Mouse (Mus musculus) adrenal gland, adult 8-10 months (tissue): Measurements from ENCODE around the gene Defb21. TPM values are rescaled to one million over a fixed set of nuclear protein-coding genes. Genes with fewer than 3 reads are reported as not detected.

Experiments used
- DNase-seq: peaks from one replicate; pipeline ENCODE4 v3.0.0; 2022
- total RNA-seq, 4 experiments: library from RNA; stranded (reverse); gene quantifications; 2 replicates each; pipeline ENCODE4 v1.2.4; 2022

Defb21 gene
- not detected for total RNA-seq

DNA sequence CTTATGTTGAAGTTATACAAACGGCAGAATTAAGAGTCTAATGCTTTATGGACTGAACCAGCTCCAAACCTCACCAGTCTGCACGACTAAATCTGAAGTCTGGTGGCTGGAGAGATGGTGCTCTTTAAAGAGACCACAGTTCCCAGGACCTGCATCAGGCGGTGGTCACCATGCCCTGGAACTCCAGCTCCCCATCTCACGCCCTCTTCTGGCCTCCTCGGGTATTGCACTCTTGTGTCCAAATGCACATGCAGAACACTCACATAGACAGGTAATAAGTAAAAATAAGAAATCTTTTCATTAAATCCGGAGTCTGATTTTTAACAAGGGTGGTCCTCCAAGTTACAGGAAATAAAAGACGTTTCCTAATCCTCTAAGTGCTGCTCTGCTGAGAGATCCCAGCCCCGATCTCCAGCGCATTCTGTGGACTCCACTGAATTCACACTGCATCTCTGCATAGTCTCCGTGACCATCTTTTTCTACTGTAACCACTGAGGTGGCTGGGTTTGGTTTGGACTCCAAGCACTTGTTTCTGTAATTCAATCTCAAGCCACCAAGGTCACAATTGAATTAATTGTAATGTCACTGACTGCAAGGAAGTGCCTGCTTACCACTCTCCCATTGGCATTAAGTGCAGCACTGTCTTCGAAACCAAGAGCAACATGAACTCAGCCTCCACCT, at the start of gene Defb21:
Gene Defb21 (plus strand): TSS at position 631 of the 681 bp plus-strand sequence.
- DNase-seq: no peak

- DNase-seq: no peak
Measured at GRCm38 (mm10) chr2:152539944-152540710, 32.4 kb upstream of the Defb21 start, which contains the start of gene Defb29. Defb29 (minus strand) TSS chr2:152540098.

GRCm38 (mm10) chr2:152541979-152542378, 30.6 kb upstream of the Defb21 start:
- no peak for DNase-seq

DNA sequence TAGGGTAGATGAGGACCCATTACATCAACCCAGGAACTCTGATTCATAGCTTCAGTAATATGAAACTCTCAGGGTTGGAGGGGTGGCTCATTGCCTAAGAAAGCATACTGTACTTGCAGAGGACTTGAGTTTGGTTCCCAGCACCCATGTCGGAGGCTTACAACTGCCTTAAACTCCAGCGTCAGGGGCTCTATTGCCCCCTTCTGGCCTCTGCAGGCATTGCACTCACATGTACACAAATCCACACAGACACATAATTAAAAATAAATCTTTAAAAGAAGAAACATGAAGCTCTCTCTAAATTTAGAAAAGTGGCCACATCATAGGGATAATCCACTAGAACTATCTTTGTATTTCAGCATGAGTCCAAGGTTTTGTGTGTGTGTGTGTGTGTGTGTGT, 29.6 kb upstream of the Defb21 start:
- DNase-seq: no peak

DNA sequence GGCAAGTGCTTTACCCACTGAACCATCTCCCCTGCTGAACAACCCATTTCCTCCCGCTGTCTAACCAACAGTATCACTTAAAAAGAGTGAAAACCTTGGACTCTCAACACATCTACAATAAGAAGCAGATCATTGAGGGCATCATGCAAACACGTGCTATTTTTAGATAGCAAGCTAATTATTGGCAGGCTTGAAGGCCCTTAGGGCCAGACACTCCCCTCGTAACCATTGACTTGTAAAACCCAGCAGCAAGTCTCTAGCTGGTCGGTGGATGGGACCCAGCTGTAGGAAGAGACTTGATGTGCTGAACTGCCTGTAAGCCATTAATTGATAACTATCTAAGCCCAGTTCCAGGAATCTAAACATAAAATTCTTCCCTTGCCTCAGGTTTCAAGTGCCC, 29.1 kb upstream of the Defb21 start:
- DNase-seq: no peak

- peak; percentile 32 for DNase-seq
Measured at GRCm38 (mm10) chr2:152544691-152545090, 27.9 kb upstream of the Defb21 start.

GRCm38 (mm10) chr2:152548124-152548523, 24.4 kb upstream of the Defb21 start:
- no peak for DNase-seq

DNA sequence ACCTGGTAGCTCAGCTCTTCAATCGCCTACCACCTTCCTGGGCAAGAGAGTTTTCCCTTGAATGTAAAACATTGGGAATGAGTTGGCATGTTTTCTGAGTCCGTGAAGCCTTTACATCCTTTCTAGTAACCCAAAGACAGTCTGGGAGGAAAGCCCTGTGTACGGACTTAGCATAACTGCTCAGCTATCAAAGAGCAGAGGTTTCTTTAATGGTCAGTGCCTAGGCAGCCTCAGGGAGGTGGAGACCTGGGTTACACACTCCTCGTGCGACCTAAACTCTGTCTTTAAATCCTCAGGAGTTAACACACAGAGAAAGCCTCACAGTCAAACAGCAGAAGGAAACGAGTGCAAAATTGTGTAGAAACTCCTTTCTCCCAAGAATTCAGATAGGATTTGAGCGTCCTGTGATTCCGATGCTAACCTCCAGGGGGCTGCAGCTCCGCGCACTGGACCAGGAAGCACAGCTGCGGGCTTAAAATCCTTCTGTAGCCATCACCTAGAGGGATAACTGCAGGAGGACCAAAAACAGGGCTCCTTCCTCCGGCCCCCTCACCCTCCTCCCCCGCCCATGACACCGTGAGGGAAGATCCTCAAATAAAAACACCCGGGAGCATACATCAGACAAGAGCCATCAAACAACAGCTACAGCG, 18.6 kb upstream of the Defb21 start:
- peak; percentile 31 for DNase-seq

DNA sequence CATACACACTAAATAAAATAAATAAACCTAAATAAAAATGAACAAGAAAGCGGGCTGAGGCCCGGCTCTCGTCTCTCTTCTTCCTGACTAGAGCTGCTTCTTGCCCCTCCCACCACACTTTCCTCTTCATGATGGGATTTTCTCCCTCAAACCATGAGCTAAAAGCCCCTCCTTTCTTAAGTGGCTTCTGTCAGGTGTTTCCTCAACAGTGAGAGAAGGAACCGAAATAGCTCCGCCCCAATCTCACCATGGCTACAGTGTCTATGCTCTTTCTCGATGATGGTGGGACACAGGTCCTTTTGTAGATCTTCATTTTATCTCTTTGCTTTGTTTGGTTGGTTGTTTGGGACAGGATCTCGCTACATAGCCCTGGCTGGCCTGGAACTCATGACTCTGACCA, 15.9 kb upstream of the Defb21 start:
- no peak for DNase-seq

- DNase-seq: no peak
Measured at GRCm38 (mm10) chr2:152569038-152569437, 3.5 kb upstream of the Defb21 start, which contains the start of gene Gm17416. Gm17416 (plus strand) TSS chr2:152569338.

DNA sequence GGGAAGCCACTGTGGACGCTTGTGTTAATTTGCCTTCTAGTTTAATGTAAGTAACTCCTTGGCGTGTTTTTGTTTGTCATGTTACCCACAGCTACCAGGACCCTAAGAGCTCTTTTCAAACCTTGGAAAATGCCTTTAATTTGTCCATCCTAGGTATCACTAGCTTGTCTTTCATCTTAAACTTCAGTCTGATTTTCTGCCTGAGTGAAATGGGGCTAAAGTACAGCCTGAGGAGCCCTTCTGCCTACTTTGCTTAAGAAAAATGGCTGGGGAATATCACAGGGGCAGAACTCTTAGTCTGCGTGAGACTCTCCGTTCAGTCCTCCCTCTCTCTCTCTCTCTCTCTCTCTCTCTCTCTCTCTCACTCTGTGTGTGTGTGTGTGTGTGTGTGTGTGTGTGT, 2.7 kb upstream of the Defb21 start:
- no peak for DNase-seq

DNA sequence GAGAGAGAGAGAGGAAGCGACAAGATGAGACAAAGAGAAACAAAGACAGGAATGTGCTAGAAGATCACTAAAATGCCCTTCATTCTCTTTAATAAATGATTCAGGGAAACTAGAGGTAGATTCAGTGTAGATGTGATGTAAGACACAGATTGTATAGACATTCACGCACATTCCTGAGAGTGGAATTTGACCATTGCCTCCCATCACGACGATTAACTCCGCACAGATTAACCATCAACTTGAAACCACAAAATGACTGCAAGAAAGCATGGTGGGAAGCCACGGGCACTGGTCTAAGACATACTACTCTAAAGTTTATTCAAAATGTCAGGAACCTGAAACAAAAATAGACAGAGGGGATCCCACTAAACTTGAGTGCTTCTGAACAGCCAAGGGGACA, 2.2 kb upstream of the Defb21 start:
- DNase-seq: no peak

DNA sequence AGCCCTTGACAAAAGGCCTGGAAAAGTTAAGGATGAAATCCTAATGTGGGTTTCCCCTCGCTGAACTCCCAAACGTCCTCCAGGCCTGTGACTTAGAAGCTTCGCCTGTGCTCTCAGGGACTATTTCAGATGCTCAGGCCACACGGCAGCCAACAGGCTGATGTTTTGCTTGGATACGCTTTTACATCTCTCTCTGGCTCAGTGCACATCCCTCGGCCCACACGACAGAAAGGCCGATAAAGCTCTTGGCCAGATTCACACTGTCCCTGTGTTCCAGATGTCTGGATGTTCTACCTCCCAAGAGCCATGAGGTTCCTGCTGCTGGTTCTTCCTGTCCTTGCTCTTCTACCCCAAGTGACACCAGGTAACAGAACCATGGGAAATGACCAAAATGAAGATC, 940 bp downstream of the Defb21 start:
- DNase-seq: no peak

DNA sequence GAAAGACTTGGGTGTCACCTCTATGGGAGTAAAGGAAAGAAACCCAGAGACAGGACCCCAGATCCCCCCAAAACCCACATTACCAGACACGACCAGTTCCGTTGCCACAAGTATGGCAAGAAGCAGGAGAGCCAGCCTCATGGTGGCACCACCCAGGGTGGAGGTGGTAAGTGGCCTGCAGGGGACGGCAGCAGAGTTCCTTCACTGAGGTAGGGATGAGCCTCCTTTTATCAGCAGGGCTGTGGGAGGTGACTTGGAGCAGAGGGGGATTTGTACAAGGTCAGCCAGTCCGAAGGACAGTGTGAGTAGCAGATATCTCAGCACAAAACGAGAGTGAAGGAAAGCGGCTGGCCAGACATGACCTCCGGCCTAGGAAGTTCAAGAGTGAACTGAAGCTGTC, 7.6 kb downstream of the Defb21 start, which contains the start of gene Defb19:
Gene Defb19 (minus strand): TSS at position 206 of the 400 bp plus-strand sequence.
- DNase-seq: peak; percentile 12

- DNase-seq: no peak
Measured at GRCm38 (mm10) chr2:152580612-152581011, 8.1 kb downstream of the Defb21 start.

GRCm38 (mm10) chr2:152586926-152587560, 14.5 kb downstream of the Defb21 start:
- DNase-seq: peak; percentile 9

GRCm38 (mm10) chr2:152588450-152588849, 15.9 kb downstream of the Defb21 start:
- DNase-seq: no peak

DNA sequence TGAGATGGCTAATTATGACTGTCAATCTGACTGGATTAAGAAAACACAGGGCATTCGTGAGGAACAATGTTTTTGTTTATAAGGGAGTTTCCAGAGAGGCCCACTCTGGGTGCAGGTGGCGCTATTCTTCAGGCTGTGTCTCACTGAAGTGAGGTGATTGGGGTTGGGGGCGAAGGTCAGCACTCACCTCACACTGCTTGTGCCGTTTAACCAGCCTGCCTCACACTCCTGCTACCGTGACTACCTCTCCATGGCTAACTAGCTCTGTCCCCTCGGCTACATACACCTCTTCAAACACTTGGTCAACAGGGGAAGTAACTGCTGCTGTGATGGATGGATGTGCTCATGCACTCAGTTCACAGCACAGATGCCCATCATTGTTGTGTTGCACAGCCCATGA, 16.5 kb downstream of the Defb21 start:
- no peak for DNase-seq

DNA sequence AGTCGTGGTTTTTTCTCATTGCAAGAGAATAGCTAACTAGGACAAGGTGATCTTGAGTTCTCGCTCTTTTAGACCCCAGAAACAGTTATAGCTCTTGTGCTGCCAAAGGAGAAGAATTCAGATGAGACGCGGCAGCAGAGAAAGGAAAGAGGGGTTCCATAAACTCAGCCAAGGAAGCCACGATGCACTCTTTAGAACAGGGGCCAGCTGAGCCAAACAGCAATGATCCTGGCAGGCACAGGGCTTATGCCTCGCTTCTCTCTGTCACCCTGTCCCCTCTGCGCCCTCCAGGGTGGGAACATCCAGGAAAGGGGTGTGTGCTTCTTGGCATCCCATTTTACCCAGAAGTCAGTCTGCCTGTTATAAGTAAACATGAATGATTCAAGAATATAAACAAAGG, 26.8 kb downstream of the Defb21 start, which contains the start of gene Defb45:
Gene Defb45 (minus strand): TSS at position 101 of the 400 bp plus-strand sequence.
- no peak for DNase-seq

DNA sequence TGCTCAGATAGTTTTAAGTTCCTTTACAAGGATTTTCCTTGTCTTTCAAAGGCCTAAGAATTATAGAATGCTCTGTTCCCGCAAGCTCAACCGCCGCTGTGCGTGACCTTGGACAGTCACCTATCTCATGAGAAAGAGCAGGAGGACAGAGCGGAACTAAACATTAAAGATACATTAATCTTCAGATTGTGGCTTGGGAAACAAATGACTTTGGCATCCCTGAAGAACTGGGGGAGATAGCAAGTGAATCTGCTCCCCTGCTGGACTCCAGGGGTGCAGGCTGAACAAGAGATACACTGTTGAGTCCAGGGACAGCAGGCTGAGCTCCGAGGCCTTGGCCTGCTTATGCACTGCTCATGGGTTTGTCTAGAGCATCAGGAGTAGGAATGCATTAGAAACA, 27.5 kb downstream of the Defb21 start:
- no peak for DNase-seq

DNA sequence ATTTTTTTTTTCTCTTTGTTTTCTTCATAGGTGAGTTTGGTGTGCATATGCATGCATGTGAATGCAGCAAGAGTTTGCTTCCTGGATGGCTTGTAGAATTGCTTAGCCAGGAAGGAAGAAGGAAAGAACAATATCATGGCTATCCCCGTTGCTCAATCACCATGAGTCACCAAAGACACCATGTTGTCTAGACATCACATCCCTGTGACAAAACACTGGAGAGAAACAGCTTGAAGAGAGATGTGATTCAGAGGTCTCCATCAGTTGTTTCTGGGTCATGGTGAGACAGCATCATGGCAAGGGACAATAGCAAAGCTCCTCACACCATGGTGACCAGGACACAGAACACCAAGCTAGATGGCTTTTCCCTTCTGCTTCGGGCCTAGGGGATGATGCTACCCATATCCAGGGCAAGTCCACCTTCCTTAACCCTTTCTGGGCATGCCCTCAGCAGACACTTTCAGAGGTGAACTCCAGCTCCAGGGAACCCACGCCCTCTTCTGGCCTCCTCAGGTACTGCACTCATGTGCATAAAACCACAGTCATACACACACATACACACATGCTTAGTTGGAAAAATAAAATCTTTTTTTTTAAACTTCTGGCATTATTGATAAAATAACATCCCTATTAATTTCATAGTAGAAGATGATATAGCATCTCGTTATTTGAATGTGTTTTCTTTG, 28.9 kb downstream of the Defb21 start:
- DNase-seq: no peak

DNA sequence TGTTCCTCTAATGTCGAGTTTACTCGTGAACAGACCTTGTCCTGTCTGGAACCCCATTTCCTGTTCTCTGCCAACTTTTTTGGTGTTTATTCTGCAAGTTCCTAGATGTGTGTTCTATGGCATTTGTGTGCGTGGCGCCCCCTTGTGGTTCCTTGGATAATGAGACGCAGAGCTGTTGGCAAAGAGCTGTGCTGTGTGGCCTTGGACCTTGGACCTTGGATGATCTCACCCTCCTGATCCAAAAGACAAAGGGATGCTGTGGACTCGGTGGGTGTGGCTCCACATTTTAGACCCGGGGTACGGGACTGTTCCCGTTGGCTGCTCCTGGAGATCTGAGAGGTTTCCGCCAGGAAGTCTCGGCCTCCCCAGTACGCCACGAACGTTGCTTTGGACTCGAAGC, 31.5 kb downstream of the Defb21 start, which contains the start of gene Defb36:
Gene Defb36 (plus strand): TSS at position 271 of the 400 bp plus-strand sequence.
- peak; percentile 67 for DNase-seq
